Mouse (Mus musculus) myocyte (in vitro differentiated cells): ENCODE results near the gene Poldip3.

Experiments
- CEBPB ChIP-seq: IDR thresholded peaks from 2 replicates; pipeline ENCODE4 v1.6.1; 2011; ENCODE audit warnings: mild to moderate bottlenecking, moderate library complexity; ENCODE audit not compliant: poor library complexity, insufficient read depth, severe bottlenecking
- E2F4 ChIP-seq: IDR thresholded peaks from one replicate; pipeline ENCODE4 v1.6.1; 2011; ENCODE audit warnings: mild to moderate bottlenecking, control low read depth, moderate library complexity; ENCODE audit not compliant: insufficient read depth
- MAX ChIP-seq: IDR thresholded peaks from one replicate; pipeline ENCODE4 v1.6.1; 2011; ENCODE audit warnings: low read depth, mild to moderate bottlenecking, control low read depth
- MYOD1 ChIP-seq, 3 experiments: IDR thresholded peaks; one replicate each; pipeline ENCODE4 v1.6.1; 2011; ENCODE audit warnings: control low read depth in 2 of 3, low read depth in 2 of 3, mild to moderate bottlenecking in 2 of 3, moderate library complexity in 1 of 3; ENCODE audit not compliant: insufficient read length in 2 of 3, control insufficient read depth in 1 of 3
- MYOG ChIP-seq, 3 experiments: IDR thresholded peaks; one replicate each; pipeline ENCODE4 v1.6.1; 2011; ENCODE audit warnings: control low read depth in 2 of 3, low read depth in 2 of 3, mild to moderate bottlenecking in 2 of 3; ENCODE audit not compliant: insufficient read length in 2 of 3, control insufficient read depth in 1 of 3, insufficient read depth in 1 of 3
- POLR2A ChIP-seq: IDR thresholded peaks from one replicate; pipeline ENCODE4 v1.6.1; 2011; ENCODE audit warnings: low read depth, mild to moderate bottlenecking, control low read depth, moderate library complexity; ENCODE audit not compliant: insufficient read length
- POLR2AphosphoS2 ChIP-seq: IDR thresholded peaks from one replicate; pipeline ENCODE4 v1.6.1; 2011; ENCODE audit warnings: low read depth, control low read depth; ENCODE audit not compliant: insufficient read length
- REST ChIP-seq: IDR thresholded peaks from one replicate; pipeline ENCODE4 v1.6.1; 2011; ENCODE audit warnings: mild to moderate bottlenecking, control low read depth, moderate library complexity; ENCODE audit not compliant: insufficient read depth, insufficient read length
- TCF12 ChIP-seq: IDR thresholded peaks from one replicate; pipeline ENCODE4 v1.6.1; 2011; ENCODE audit warnings: mild to moderate bottlenecking, control low read depth; ENCODE audit not compliant: poor library complexity, insufficient read depth, severe bottlenecking
- USF1 ChIP-seq: IDR thresholded peaks from one replicate; pipeline ENCODE4 v1.6.1; 2011; ENCODE audit warnings: low read depth, mild to moderate bottlenecking, control low read depth, moderate library complexity

GRCm38 (mm10) chr15:83115071-83115470, 34.1 kb downstream of the Poldip3 start:
- no peak for TF ChIP-seq MYOD1 (IDR thresholded peaks at IDR 0.05; ENCODE audit: control insufficient read depth in 1 of 3, insufficient read length in 2 of 3, low read depth in 2 of 3)
- TF ChIP-seq TCF12, result no peak
- TF ChIP-seq POLR2A, result no peak
- TF ChIP-seq MAX, result no peak
- no peak for TF ChIP-seq MYOG (IDR thresholded peaks at IDR 0.05; ENCODE audit: control insufficient read depth in 1 of 3, insufficient read depth in 1 of 3, insufficient read length in 2 of 3, low read depth in 2 of 3)
- no peak for TF ChIP-seq POLR2AphosphoS2
- TF ChIP-seq CEBPB, result no peak
- TF ChIP-seq USF1, result no peak
- no peak for TF ChIP-seq E2F4
- no peak for TF ChIP-seq REST
